Mouse (Mus musculus): ENCODE data around the gene Kcnh7.

Kcnh7 gene

GRCm38 (mm10) chr2:62646671-62647289 lies 537.3 kb downstream of the Kcnh7 start:
- in situ Hi-C loops (cut with MboI, MseI), result loop anchor here (10.0 to 25.0 kb wide), 2 partner anchors 984 to 1952 kb away; no protein-coding TSS in a partner anchor

- in situ Hi-C loops (cut with MboI, MseI), result loop anchor here (10.0 to 25.0 kb wide), 2 partner anchors 984 to 1951 kb away; no protein-coding TSS in a partner anchor
Observed at GRCm38 (mm10) chr2:62646014-62646645, 538.0 kb downstream of the Kcnh7 start, which contains the start of gene Ifih1. Gene Ifih1 (minus strand): TSS chr2:62646255.

- in situ Hi-C loops (cut with MboI, MseI), result loop anchor here (10.0 to 25.0 kb wide), 2 partner anchors 983 to 1951 kb away; no protein-coding TSS in a partner anchor
Observed at GRCm38 (mm10) chr2:62645475-62645874, 538.6 kb downstream of the Kcnh7 start.

- in situ Hi-C loops (cut with MboI, MseI), result loop anchor here (10.0 to 25.0 kb wide), 2 partner anchors 983 to 1950 kb away; no protein-coding TSS in a partner anchor
Observed at GRCm38 (mm10) chr2:62644891-62645290, 539.2 kb downstream of the Kcnh7 start.

Measured in T-helper 1 cell (primary cell).